Mouse (Mus musculus): ENCODE data around the gene Zfp358.

Gene Zfp358

DNA sequence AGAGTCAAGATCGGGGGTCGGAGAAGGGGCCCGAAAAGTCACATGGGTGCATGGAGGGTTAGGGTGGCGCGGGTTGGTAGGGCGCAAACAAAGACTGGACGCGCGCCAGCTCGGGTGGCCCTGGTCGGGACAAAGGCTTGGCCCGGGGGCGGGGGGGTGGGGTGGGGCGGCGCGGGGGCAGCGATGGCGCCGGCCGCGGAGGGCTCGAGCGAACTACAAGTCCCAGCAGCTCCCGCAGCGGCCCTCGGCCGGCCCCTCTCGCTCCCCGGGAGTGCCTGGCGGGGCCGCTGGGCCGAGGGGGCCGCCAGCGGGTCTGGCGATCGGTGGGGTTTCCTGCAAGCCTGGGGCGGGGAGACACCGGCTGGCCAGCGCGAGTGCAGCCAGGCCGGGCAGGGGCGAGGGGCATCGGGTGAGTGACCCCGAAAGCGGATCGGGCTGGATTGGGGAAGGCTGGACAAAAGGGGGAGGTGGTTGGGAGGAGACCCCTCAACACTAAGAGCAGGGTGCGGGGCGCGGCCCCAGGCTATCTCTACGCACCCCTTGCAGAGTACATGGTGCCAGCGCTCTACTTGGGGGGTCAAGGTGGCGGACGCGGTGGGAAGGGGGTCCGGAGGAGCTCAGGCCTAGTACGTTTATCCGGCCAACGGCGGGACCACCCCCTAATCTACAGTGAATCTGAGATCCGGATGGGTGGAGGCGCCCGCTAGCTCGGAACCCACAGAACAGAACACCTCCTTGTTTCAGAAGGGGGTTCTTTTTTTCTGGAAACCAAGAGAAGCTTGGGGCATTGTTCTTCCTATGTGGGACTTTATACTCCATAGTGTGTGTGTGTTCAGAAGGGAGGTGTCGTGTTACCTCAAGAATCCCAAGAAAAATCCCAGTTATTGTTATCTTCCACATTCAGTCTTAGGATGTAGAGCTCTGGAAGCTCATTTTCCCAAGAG lies at the start of gene Zfp358:
Gene Zfp358, plus strand, starts transcription at position 238 of the 944 bp plus-strand sequence.
- peak; percentile 67 to 72 for DNase-seq

DNA sequence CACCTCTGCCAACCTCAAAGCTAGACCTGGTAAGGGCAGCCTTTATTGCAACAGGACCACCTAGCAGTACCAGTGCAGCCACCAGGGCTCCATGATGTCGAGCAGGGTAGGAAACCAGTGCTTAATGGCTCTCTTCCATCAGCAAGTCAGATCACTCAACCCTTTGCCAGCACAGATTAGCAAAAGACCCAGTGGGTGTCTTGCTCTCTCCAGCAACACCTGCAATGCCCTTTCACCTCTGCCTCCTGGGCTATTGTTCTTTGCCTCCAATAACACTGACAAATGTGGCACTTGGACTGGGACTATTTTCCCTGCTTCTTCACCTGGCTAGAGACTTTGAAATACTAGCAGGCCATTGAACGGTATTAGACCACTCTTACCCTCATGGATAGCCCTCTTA lies 43.7 kb upstream of the Zfp358 start:
- no peak for DNase-seq

DNA sequence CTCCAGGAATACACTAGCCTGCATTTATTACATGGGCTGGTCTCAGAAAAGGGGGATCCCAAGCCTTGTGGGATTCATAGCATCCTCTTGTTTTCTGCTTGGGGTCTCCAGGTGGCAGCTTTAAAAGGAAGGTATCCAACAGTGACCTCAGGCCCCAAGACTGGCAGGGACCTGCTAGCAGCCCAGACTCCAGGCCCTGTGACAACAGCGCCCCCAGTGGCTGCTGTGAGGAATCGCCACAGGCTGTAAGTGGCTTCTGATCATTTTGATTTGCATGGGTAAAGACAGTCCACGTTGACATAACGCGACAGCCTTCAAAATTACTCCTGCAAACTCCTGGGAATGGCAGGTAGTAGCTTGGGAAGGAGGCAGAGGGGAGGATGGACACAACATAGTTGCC lies 42.3 kb upstream of the Zfp358 start:
- peak; percentile 68 to 75 for DNase-seq

DNA sequence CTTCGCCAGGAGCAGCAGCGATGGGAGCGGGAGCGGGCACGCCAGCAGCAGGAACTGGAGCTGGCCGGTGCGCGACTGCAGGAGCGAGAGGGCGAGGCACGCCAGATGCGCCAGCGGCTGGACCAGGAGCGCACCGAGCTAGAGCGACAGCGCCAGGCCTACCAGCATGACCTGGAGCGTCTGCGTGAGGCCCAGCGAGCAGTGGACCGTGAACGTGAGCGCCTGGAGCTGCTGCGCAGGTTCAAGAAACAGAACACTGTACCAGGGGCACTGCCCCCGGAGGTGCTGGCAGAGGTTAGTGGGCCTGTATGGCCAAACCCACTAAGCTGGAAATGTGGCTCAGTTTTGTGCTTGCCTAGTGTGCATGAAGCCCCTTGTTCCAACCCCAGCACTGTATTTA lies 40.9 kb upstream of the Zfp358 start:
- DNase-seq: no peak

DNA sequence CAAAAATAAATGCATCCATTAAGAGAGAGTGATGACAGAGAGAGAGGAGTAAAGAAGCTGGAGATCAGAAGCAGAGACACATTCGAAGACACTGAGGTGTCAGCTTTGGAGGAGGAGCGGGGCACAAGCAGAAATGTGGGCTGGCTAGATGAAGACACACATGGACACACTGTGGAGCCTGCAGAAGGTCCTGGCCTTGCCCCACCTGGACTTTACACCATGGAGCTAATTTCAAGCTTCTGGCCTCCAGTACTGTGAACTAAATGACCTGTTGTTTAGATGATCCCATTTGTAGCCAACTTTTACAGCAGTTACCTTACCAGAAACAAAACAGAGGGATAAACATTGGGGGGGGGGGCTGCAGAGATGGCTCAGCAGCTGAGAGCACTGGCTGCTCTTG lies 29.7 kb upstream of the Zfp358 start:
- no peak for DNase-seq

DNA sequence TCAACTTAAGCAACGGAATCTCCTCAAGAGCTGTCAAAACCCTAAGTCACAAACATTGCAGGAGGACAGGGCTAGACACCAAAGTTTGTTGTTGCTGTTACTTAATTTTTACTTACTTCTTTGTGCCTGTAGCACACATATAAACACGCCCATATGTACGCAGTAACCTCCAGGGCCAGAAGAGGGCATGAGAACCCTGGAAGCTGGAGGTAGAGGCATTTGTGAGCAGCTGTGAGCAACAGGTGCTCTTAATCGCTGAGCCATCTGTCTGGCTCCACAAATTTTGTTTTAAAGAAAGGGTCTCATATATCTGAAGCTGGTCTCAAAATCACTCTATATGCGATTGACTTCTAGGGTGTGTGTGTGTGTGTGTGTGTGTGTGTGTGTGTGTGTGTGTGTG lies 28.6 kb upstream of the Zfp358 start:
- peak; percentile 45 to 58 for DNase-seq

DNA sequence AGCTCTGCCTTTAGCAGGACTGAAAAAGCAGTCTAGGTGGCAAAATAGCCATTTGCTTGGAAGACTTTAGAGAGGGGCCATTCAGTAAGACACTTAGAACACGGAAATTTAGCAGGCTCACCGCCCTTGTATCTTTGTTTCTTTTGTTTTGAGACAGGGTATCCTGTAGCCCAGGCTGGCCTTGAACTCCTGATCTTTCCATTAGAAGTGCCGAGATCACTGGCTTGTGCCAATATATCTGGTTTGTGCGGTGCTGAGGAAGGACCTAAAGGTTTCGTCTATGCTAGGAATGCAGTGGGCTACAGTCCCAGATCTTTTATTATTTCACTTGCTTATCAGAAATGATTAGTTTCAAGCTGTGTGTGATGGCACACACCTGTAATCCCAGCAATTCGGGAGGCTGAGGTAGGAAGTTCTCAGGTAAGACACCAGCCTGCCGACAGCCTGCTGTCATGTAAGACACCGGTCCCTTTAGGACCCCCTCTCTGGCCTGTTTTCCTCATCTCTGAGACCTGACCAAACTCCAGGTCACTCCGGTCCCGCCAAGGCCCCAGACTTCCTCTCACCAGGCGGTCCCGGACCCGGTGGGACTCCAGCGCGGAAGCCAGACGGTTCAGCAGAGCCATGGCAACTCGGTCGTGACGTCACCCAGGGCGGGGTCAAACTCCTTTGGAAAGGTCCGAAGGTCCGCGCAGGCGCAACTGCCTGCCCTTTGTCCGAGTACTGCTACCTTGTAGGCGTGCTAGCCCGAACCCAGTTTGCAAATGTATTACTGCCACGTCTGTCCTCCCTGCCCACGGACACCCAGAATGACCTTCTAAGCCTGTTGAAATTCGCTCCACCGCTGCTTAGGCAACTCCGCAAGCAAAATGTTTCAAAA lies 25.7 kb upstream of the Zfp358 start, which contains the start of gene Pex11g:
Gene Pex11g, minus strand, starts transcription at position 675 of the 880 bp plus-strand sequence.
- DNase-seq: peak; percentile 92

DNA sequence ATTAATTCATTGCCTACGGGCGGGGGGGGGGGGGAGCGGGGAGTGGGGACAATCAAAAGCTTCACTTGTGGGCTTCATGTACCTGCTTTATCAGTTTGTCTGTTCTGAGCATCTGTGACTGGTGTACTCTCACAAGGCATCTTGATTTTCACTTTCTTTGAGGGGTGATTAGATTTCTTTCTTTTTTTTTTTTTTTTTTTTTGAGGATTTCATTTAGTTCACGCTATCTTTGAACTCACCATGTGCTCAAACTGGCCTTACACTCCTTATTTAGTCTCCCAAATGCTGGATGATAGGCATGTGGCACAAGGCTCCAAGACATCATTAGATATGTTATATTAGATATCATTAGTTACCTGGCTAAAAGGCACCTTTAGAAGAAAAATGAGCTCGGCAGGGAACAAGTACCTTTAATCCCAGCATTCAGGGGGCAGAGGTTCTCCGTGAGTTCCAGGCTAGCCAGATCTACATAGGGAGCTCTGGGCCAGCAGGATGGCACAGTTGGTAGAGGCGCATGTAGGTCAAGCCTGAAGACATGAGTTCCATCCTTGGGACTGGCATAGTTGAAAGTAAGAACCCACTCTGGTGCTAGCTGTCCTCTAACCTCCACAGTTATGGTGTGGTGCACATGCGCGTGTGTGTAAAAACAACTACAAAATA lies 24.9 kb upstream of the Zfp358 start:
- no peak for DNase-seq

DNA sequence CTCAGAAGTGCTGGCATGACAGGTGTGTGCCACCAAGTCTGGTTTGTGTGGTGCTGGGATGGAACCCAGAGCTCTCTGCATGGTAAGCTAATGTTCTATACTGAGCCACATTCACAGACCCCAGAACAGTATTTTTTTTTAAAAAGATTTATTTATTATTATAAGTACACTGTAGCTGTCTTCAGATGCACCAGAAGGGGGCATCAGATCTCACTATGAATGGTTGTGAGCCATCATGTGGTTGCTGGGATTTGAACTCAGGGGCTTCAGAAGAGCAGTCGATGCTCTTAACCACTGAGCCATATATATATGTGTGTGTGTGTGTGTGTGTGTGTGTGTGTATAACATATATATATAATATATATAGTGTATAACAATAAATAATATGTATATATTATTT lies 24.1 kb upstream of the Zfp358 start:
- DNase-seq: peak in 1 of 2 experiments; percentile 27

DNA sequence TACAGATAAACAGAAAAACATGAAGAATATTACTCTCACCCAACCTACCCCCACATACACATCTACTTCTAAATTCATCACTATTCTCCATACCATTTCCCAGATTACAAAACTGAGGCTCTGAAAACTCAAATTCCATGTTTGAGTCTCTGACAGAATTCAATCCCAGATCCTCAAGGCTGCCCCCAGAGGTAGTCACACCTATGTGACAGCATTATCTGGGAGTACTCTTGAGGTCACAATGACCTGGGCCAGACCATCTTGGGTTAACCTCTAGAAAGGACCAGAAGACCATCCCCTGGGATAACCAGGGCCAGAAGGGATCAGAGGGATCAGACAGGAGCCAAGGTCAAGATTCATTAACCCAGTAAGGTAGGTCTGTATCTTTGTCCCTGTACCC lies 22.4 kb upstream of the Zfp358 start, which contains the start of gene Tex45:
Gene Tex45, plus strand, starts transcription at position 301 of the 400 bp plus-strand sequence.
- no peak for DNase-seq

DNA sequence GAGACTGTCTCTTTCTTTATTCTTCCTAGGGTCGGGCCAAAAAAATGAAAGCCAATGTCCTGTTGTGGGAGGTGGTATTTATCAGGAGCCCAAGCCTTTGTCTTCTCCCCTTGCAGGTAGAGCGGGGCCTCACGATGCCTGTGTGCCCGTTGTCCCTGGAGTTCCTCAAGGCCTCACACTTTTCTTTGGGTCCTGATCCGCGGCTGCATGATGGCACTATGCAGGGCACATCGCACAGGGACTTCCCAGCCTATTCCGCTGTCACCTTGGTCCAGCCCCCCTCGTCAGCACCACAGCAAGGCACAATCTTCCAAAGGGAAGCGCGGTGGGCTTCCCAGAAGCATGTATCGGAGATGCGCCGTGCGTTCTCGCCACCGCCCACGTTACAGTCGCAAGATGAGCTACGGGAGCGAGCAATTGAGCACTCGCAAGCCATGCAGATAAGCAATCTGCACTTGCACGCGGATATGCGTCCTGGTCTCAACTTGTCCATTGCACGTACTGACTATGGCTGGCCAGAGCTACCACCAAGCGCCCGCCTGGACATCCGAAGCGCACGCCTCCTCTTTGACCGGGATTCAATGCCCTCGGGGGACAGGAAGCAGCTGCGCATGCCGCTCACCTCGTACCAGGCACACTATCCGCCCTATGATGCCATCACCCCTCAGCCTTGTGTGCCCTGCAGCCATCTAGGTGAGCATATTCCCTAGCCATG lies 17.1 kb upstream of the Zfp358 start:
- DNase-seq: no peak

DNA sequence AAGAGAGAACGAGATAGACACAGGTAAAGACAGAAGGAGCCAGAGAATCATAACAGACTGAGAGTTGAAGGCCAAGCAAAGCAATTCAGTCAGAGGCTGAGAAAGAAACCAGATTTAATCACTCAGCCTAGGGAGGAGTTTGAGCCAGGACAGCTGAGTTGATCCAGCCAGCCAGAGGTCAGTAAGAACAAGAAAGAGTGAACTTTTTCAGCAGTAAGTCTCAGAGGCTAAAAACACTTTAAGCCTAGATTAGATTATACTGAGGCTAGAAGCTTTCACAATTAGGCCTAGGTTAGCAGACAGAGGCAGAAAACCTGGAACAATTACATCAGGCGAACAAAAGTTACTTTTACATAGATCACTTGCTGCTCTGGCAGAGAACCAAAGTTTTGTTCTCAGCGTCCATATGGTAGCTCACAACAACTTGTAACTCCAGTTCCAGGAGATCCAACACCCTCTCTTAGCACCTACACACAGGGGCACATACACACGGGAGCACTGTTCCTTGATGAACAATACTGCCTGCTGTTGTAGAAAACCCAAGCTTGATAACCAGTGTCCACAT lies 12.6 kb upstream of the Zfp358 start:
- DNase-seq: no peak

DNA sequence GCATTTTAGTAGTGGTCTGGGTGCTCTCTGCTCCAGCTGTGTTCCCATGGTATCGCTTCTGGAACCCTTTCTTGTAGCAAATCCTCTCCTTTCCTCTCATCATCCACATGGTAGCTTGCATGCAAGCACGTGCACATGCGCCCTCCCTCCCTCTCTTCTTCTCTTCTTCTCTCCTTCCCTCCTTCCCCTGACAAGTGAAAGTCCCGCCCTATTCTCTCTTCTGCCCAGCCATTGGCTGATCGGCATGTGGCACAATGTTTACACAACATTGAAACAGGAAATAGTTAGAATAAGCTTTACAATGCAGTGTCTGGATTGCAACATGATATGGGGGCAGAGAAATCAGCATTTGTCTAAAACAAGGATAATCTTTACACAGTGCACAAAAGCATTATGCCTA lies 11.3 kb upstream of the Zfp358 start:
- no peak for DNase-seq

DNA sequence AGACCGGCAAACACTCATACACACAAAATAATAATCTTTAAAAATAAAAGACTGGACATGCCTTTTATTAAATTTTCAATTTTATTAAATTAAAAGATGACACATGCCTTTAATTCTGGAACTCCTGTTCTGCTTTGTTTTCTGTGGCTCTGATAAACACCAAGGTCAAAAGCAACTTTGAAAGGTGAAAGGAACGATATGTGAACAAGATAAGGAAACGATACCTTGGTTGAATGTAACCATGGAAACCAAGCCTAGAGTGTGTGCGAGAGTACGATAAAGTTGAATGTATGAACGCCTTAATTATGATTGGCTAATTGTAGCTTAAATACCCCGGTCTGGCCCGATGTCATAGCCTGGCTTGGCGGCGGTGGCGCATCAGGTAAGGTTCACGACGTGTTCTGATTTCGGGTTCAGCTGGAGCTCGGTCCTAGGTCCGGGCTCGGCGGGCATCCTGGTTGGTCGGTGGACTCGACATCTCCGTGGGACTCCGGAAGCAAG lies 10.6 kb upstream of the Zfp358 start:
- no peak for DNase-seq

DNA sequence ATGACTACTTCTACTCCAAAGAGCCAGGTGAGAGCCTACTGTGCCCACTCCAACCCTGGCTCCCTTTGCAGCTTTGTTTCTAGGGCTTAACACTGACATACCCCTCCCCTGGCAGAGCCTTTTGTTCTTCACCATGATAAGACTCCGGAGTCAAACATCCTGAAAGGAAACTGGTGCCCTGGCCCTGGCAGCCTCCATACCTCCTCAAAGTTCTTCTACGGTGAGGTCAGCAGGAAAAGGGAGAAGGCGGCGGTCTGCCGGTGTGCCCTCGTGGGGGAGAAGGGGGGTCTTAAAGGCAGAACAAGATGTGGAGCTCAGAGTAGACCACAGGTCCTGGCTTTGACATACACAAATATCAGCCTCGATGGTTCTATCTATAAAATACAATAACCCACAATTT lies 9.4 kb upstream of the Zfp358 start:
- no peak for DNase-seq

DNA sequence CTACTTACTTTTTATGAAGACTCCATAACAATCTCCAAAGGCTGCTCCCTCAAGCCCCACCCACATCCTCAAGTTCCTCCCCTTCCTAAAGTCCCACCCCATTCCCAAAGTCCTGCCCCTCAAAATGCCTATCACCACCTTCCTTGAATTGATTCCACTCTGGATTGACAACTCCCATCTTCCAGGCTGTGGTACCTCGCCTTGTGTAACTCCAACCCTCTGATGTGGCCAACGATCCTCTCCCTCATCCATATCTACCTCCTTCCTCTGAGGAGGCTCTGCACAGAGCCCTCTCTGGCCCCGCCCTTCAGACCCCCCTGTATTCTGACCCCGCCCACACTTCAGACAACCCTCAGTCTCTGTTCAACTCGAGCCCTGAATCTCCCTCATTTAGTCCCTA lies 7.7 kb upstream of the Zfp358 start:
- DNase-seq: no peak

DNA sequence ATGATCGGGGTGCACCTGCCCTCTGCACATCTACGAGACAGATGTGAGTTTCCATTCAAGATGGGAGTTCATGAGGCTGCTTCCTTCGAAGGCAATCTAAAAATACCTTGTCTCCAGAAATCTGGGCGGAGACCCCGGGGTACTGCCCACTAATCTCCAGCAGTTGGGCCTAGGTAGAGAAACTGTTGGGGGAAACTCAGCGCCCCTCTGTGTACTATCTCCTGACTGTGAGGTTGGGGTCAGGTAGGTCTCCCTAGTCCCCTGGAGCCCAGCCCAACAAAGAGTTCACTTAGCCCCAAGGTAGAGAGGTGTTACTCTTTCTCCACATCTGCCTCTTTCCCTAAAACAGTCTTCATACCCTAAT lies 889 bp downstream of the Zfp358 start:
- no peak for DNase-seq

DNA sequence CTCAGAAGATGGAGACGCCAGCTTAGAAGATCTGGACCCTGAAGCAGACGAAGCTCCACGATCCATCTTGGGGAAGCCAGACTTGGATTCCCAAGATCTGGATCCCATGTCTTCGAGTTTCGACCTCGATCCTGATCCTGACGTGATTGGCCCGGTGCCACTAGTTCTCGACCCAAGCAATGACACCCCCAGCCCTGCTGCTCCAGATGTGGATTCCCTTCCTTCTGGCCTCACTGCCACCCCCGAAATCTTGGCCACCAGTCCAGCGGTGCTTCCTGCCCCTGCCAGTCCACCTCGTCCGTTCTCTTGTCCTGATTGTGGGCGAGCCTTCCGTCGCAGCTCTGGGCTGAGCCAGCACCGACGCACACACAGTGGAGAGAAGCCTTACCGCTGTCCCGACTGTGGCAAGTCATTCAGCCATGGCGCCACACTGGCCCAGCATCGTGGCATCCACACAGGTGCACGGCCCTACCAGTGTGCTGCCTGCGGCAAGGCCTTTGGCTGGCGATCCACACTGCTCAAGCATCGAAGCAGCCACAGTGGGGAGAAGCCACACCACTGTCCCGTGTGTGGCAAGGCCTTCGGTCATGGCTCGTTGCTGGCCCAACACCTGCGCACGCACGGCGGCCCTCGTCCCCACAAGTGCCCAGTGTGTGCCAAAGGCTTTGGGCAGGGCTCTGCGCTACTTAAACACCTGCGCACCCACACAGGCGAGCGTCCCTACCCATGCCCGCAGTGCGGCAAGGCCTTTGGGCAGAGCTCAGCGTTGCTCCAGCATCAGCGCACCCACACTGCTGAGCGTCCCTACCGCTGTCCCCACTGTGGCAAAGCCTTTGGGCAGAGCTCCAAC lies 2.9 kb downstream of the Zfp358 start:
- no peak for DNase-seq

DNA sequence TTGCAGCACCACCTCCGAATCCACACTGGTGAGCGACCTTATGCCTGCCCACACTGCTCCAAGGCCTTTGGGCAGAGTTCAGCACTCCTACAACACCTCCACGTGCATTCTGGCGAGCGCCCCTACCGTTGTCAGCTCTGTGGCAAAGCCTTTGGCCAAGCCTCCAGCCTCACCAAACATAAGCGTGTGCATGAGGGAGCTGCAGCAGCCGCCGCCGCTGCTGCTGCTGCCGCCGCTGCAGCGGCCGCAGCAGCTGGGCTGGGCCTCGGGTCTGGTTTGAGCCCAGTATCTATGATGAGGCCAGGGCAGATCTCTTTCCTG lies 3.5 kb downstream of the Zfp358 start:
- no peak for DNase-seq

DNA sequence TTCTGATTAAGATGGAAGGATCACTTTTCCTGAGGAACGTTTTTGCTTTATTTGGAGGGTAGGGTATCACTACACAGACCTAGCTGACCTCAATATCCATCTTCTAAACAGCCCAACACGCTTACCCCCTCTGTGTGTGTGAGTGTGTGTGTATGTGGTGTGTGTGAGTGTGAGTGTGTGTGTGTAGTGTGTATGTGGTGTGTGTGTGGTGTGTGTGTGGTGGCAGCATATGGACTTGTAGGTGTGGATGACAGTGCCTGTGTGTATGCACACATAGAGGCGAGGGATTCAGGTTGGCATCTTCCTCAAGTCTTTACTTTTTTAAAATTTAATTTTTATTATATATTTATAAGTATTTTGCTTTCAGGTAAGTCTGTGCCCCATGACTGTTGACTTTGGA lies 5.6 kb downstream of the Zfp358 start:
- no peak for DNase-seq

DNA sequence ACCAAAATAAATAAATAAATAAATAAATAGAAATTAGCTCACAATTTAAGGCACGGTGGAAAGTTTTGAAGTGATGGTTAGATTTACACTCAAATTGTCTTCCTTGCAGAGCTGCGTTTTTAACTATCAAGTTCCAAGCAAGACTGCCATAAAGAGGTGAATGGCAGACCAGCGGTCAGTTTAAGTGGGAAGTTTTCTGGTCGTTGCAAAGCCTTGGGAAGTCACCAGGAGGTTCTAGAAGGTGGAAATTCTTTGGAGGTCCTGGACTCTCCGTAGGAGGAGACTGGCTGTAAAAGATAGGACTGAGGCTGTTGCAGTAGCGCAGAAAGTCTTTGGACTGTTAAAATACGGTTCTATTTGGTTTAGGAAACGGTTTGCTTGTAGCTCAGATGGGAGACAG lies 6.8 kb downstream of the Zfp358 start:
- DNase-seq: no peak

Measured in B cell, adult 2 months (primary cell).